Mouse (Mus musculus) right cerebral cortex, postnatal 25 days (tissue): ENCODE measurements at regions not wholly inside any gene's neighbourhood (a gene's known extent, or its start where the extent isn't known, plus 50 kb on each side); places are given as distances from the start of the nearest gene placed in this dataset.
A peak's percentile ranks its signal among the peaks of the same experiment; 100 is the strongest.
"Not testable (repeated sequence)": the region's sequence is repeated elsewhere in the genome, so short reads cannot be mapped to it uniquely, and the experiment has no call there.

ENCODE experiments used
- DNase-seq: peaks from one replicate; pipeline ENCODE4 v3.0.0; 2022

DNA sequence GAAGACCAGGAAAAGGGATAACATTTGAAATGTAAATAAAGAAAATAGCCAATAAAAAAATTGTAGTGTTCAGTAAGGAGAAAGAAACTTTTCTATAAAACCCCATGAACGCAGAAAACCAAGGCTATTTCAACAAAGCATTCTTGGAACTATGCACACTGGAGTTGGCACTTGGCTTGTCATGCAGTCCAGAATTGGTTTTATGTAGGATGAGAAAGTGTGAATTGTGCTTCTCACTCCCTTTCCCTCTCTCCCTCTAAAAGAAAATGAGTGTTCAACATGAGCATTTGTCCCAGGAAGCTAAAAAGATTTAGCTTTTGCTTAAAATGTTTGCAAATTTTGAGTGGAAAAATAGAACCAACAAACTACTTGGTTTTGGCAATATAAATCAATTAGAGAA lies 841.6 kb upstream of the Adam24 start:
- peak; percentile 5 for DNase-seq

DNA sequence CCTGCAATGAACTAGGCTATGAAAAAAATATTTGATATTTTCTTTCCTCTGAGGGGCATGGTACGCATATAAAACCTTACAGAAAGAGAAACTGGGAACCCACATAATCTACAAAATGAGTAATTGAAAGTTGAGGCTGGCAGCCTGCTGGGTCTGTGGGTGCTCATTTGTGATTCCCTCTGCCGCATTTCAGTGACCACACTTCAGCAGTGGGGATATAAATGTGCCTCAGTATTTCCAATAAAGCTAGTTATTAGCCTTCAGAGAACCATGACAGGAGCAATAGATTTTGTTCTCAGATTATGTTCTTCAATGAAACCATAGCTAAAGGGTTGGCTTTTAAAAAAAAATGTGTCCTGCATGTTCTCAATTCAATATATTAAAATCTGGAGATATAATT lies 828.0 kb upstream of the Adam24 start:
- DNase-seq: no peak

DNA sequence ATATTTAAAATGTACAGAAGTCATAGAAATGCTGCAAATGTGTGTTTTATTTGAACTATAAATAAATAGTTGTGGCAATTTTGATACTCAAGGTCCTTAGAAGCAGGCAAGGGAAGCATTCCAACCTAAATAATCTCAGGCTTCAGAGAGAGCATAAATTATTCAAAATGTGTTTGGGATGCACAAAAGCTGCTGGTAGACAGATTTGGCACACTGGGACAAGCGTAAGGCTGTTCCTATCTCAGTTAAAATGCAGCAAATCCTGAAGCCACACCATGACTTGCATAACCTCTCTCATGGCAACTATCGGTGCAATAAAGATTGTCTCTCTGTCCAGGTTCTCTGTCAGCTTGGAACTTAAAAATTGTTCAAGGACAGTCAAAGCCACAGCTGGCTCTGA lies 812.3 kb upstream of the Adam24 start:
- DNase-seq: no peak

DNA sequence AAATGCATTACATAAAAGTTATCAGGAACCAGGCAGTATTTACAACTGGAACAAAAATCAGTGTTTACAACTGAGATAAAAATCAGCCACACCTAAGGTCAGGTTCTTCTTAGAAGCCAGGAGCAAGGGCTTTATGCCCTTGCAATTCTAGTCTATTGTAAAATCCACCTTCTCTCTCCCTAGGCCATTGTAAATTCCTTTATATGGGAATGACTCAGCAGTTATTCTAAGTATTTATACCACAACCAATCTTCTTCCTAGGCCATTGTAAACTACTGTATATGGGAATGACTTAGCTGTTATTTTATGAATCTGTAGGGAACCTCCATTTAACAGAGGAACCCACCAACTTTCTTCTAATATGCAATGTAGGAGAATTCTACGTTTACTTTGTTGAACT lies 772.6 kb upstream of the Adam24 start:
- no peak for DNase-seq

DNA sequence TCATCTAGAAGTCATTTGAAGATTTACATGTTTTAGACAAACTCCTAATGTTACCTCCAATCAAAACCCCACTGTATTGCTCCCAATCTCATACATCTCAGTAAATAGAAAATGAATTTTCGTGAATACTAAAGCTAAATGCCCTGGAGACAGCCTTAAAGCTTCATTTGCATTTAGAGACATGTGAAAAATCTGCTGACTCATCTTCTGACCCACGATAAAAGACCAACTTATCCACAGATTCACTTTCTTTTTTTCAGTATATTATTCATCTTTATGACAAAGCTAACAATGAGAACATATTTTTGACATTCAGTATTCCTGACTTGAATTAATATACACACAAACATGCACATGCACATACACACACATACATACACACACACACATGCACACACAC lies 762.0 kb upstream of the Adam24 start:
- DNase-seq: no peak

DNA sequence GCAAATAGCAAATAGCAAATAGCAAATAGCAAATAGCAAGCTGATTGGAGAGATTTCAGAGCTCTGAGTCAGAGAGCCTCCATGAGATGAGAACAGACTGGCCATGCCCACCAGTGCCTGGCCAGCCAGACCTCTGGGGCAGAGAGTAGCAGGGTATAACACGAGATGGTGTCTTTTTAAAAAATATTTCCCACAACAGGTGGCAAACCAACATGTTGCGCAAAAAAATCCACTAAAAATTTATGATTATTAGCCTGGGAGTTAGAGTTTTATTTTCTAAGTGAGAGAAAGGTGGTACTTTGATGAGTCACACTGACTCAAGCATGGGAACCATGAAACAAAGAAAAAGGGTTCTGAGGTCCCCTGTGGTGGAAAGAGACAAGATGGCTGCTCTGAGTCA lies 753.5 kb upstream of the Adam24 start:
- DNase-seq: no peak

DNA sequence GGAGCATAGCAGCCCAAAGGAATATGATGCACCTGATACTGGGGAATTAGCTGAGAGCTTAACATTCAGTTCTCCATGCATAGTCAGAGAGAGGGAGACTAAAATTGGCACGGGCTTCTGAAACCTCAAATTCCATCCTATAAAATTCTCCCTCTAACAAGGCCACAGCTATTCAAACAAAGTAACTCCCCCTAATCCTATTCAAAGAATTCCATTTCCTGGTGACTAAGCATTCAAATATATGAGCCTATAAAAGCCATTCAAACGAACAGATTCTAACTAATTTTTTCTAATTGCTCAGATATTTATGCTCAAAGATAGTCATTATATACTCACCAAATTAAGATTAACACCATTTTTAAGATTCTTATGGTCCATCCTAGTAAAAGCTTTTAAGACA lies 751.1 kb upstream of the Adam24 start:
- no peak for DNase-seq

DNA sequence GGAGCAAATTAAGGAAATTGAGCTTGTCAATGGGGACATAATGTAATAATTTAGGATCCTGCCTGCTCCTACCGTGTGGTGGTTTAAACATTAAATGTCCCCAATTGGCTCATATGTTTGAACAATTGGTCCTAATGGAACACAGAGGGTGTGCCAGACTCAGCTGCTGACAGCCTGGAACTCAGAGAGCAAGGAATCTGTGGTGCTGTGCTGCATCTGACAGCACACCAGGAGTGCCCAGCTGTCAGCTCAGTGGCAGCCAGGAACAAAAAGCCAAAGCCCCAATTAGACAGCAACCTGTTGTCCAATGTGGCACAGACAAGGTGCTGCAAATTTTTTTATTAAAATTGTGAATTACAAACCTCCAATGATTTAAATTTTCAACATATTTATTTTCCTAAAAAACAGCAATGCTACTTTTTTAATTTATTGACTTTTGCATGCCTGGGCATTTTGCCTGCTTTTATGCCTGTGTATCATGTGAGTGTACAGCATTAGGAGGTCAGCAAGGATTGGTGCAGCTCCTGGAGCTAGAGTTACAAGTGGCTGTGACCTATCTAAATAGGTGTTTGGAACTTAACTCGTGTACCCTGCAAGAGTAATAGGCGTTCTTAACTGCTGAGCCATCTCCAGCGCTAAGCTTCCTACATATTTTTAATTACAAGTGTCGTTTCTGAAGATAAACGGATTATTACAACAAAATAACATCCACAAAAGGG lies 724.5 kb upstream of the Adam24 start:
- no peak for DNase-seq

DNA sequence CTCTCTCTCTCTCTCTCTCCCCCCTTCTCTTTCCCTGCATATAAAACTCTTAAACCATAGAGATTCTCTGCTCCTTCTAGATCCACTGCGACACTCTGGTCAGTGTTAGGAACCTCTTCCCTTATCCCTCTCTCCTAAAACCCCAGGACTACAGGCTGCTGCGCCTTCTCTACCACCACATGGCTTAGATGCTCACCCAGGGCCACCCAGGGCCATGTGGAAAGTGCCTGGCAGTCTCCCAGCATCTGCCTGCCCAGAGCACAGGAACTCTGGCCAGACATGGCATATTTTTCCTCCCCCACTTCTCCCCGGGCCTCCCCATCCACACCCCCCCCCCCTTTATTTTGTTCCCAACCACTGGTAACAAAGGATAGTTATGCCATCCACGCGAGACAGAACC lies 720.4 kb upstream of the Adam24 start:
- DNase-seq: no peak

DNA sequence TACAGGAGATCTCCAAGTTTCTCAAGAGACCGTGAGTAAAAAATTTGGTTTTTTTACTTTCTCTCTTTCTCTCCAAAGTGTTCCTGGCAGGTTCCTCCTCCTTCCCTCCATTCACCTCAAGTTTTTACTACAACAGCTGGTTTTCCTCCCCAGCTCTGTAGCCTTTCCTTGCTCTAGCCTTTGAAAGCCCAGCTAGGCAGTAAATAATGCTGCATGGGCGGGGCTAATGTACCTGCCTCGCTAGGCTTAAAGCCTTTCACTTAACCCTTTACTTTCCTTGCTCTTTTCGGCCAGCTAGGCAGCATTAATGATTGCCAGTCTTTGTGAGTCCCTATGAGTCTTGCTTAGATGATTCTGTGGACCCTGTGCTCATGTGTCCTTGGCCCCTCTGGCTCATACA lies 720.0 kb upstream of the Adam24 start:
- DNase-seq: no peak

DNA sequence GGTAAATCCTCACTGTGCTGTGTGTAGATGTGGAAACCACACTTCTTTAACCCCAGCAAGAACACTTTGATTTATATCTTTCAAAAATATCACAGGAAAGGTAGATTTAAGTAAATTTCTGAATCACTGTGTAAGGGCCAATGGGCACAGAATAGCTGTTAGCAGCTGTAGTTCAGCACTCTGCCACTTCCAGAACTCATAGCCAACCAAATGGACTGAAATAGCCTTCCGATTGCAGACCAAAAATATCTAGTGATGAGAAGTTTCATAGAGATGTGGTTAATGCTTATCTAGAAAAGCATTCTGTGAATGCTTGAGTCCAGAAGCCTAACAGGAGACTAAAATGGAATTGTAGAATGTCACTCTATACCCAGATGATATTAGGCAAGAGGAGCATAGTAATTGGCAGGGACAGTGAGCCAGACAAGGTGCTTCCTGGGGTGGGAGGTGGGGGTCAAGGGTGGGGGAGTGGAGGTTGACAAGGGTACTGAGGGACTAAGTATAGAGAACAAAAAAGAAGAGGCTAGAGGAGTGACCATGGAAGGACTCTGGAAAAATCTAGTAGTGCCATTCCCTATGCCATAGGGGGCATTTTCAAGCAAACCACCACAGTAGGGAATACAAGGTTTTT lies 669.6 kb upstream of the Adam24 start:
- no peak for DNase-seq

DNA sequence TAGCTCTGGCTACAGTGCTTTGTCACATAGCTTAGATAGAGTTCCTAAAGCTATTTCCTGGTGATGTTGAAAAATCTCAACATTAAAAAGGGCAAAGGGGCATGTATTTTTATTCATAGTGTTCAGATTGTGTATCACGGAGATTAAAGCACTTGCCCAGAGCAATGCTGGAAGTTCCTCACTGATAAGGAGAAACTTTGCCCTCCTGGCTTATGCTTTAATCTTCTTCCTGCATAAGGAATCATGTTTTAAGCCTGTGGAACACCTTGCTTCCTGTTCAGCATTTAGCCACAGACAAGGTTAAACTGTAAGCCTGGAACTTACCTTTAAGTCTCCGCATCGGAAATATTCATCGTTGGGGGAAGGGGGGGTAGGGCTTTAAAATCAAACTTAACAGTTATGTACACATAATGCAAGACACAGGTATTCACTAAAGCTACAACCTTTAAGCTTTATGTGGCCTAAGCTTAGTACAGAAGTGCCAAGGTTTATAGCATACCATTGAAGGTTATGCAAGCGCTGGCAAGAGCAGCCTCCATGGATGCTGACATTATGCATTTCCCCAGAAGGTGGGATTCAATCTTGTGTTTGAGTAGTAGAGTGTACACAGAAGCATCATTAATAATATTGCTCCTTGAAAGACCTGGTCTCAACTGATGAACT lies 655.5 kb upstream of the Adam24 start:
- DNase-seq: no peak

DNA sequence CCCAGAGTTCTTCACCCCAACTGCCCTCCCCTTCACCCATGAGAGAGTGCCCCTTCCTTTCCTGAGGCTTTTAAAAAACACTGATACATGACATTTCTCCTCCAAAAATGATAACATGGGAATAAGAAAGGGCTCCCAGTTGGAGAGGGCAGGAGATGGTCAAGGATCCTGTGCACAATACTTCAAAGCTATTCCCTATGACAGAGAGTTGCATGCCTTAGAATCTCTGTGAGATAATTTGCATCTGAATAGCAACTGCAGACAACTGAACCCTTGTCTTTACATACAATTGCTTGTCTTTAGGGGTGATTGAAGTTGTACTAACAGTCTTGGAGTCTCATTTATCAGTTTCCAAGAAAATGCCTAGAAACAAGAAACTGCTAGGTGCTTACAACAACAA lies 610.7 kb upstream of the Adam24 start:
- DNase-seq: no peak

DNA sequence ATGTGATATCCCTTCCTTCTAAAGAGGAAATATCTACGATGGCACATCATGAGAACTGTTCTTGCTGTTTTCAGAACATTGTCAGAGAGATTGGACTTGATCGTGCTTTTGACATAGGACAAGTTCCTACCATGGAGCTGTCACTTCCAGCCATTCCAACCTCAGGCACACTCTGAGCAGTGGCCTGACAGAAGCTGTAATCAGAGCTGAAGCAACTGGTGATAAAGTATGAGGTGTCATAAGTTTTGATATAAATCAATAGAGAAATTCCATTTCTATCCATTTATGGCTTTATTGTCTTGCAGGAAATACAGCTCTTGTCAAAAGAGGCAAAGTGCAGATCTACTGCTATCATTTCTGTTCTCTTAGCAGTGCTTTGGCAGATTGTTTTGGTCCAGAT lies 603.7 kb upstream of the Adam24 start:
- no peak for DNase-seq

DNA sequence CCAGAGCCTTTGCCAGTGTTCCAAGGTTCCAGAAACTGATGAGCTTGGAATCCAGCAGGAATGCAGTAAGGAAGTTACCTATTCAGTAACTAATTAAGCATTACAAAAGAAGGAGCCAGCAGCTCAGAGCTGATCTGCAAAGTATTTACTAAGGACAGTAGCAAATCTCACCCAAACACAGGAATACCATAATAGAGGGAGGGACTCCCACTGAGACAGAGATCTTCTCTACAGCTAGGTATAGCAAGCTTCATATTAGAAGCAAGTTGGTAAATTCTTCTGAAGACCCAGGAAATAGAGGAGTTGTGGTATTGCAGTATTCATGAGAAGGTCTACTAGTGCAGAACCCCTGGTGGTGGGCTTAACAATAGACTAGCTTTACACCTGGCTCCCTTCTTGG lies 593.9 kb upstream of the Adam24 start:
- DNase-seq: not testable (repeated sequence)

DNA sequence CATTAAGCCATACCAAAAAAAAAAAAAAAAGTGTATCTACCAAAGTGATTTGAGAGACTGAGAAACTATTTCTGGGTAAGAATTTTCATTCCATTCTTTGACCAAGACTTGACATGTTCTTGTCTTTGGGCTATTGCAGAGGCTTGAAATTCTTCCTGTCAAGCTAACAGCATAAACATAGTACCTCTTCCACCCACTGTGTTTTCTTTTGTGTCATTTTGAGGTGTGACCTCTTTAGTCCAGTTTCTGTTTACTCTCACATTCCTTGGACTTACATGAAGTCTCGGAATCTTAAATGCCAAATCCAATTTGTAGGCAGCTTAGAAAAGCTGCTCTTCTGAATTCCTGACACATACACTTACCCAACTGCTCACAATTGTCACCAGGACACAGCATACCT lies 590.7 kb upstream of the Adam24 start:
- DNase-seq: no peak

DNA sequence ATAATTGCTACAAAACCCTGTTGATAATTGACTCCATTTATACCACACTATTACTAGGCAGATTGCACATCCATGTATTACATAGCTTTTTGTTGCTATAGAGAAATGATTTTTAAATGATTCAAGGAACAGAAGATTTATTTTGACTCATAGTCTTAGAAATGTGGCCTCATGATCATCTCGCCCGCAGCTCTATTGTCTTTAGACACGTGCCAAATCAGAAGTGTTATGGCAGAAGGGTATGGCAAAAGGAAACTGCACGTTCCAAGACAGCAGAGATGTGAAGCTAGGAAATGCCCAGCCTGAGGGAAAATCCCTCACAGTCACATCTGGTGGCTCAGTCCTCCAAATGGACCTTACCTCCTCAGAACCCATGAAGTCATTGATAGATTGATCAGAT lies 585.5 kb upstream of the Adam24 start:
- DNase-seq: no peak

DNA sequence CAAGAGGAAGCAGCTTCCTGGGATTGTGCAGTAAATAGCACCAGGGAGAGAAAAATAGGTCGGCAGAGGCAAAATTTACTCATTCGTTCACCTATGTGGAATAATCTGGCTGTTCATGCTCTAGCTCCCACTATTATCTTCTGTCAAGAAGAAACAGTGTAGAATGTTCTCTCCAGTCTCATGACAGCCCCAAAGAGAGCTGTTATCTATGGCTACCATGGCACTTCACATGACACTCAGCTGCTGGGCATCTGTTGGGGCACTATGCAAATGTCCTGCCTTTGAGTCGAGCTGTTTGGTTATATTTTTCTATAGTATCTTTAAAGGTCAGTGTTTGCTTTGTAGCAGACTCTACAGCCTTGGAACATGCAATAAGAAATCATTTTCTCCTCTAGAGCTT lies 550.5 kb upstream of the Adam24 start:
- no peak for DNase-seq

DNA sequence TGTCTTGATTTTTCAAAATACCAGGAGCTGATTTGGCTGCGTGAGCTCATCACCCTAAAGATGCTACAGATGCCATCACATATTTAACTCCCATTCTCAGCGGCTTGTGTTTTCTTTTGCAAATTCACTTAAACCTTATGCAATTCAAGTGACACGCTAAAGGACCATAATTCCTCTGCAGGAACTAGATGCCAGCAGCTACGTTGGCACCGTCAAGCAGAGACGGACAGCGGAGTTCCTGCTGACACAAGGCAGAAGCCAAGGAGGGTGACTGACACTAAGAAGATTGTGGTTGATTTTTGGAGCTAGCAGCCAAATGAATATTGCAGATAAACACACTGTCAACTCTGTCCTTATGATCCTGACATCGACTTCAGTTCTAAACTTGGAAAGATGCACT lies 547.7 kb upstream of the Adam24 start:
- DNase-seq: no peak

DNA sequence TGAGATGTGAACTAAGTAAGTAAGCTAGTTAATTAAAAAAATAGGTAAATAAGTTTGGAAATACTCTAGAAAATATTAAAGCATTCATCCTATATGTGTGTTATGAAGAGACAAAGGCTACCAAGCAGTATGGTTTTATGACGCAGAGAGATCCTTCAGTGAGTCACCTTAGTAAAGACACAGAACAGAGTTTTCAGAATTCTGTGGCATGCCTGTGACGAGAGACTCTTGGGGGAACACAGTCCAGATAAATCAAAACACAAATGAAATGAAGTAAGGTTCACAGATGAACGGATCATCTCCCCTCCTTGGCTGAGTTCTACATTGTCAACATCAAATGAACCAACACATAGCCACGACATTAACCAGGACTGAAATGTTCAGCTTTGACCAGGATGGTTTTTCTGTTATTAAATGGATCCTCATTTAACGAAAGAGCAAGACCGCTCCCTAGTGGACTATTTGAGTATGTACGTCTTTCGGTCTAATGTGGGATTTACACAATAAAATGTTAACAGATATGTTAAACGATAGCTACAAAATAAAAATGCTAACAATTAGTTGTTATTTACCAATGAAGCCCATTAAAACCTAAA lies 542.1 kb upstream of the Adam24 start:
- DNase-seq: peak; percentile 14

DNA sequence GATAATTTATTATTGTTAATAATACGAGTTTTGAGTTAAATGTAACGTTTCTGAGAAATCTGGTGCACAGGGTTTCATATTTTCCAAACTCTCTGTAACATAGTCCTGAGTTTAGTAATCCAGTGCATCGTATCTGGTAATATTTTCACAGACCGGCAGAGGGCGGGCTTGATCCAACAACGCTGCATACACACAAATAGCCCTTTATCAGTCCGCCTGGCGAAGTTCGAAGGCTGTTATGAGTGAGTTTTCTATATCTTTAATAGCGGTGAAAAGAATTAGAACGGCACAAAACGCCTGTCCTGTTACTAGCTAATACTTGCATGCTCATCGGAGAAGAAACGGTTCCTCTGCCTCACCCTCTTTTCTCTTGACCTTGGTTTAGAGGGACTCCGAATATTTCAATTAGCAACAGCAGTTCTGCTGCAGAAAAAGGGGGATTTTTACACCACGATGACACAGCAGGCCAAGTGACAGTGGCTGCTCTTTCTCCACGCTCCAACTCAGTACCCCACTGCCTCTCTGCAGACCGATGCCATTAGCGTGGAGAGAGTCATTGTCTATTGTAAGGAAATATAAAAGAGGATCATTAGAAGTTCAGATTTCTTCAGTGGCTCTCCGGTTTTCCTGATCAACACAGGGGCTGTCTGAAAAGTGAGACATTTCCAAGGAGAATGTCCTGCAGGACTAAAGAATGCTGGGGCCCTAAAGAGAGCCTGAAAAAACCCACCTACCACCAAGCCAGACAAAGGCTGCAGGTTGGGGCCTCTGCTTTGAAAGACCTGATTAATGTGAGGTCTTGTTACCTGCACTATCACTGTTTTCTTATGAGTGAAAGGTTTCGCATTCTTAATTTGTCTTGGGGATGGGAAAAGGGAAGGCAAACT lies 523.7 kb upstream of the Adam24 start:
- peak; percentile 66 for DNase-seq

DNA sequence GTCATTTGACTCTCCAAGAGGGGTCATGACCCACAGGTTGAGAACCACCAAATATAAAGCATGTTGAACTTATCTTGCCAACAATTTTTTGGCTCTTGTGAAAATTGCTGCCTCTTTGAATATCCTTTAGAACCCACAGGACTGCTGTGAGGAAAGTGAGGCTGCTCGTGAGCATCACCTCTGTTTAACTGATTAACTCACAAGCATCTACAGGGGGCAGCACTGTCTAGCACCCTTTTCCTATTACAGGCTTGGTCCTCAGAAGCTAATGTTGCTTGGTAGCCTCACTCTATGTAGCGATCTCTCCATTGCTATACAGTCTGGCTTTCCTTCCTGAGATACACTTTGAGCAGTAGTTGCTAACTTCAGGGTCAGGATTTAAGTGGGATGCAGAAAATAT lies 522.4 kb upstream of the Adam24 start:
- DNase-seq: no peak
